Mouse (Mus musculus): ENCODE results near the gene Gc. TPM values are rescaled to one million over a fixed set of nuclear protein-coding genes. Genes with fewer than 3 reads are reported as not detected.

The Gc gene
- total RNA-seq (2014; rRNA removed; ENCODE audit: low replicate concordance) (0.53 TPM in 1 of 2 replicates, not detected in the other), polyA plus RNA-seq (2015; fragmentation: Nextera tagmentation; extraction: Ambion mirVana) (0.05 TPM in 1 of 2 replicates, not detected in the other)

GRCm38 (mm10) chr5:89457554-89458062, at the start of gene Gc:
Gc (minus strand) TSS chr5:89457898.
- no peaks in the 10 kb centered on the region for H3K9me3 ChIP-seq (replicated peaks; ENCODE audit: control insufficient read depth, low read length)
- ATAC-seq (ENCODE audit: insufficient read depth, low read depth) (no peak), DNase-seq (ENCODE audit: low spot score) (no peak)
- no peaks in the 10 kb centered on the region for H3K36me3 ChIP-seq (replicated peaks; ENCODE audit: control insufficient read depth, insufficient read depth, low read length)
- H3K4me3 ChIP-seq (ENCODE audit: low read depth, low read length) = no peak within 1 kb of the TSS
- H3K9ac ChIP-seq (replicated peaks; ENCODE audit: low read depth, low read length) = no peak within 1 kb of the TSS
- no peaks in the 10 kb centered on the region for H3K27me3 ChIP-seq (ENCODE audit: control insufficient read depth, insufficient read depth, low read length)
- no peak for TF ChIP-seq EP300 (IDR thresholded peaks at IDR 0.05; ENCODE audit: low read depth)
- no peak for TF ChIP-seq CTCF (IDR thresholded peaks at IDR 0.05; ENCODE audit: low read depth)
- no peak within 1 kb of the TSS for H3K27ac ChIP-seq (ENCODE audit: low read depth)
- no peaks in the 10 kb centered on the region for H3K4me1 ChIP-seq (ENCODE audit: control insufficient read depth, insufficient read depth)
- no peak within 1 kb of the TSS for H3K4me2 ChIP-seq (ENCODE audit: low read depth, low read length)
- WGBS = 66% methylated on average over 5 of the region's 5 CpGs

GRCm38 (mm10) chr5:89500182-89500581, 42.5 kb upstream of the Gc start:
- H3K4me2 ChIP-seq (ENCODE audit: low read depth, low read length) = no peak overlapping the region
- H3K4me3 ChIP-seq (ENCODE audit: low read depth, low read length) = no peak overlapping the region
- 47% methylated on average over 6 of the region's 6 CpGs for WGBS
- TF ChIP-seq EP300 (IDR thresholded peaks at IDR 0.05; ENCODE audit: low read depth) (no peak), CTCF (IDR thresholded peaks at IDR 0.05; ENCODE audit: low read depth) (0 out of 2 replicates have a peak, but pooled peaks have one; percentile 7)
- no peak overlapping the region for H3K9ac ChIP-seq (replicated peaks; ENCODE audit: low read depth, low read length)
- no peaks in the 10 kb centered on the region for H3K4me1 ChIP-seq (ENCODE audit: control insufficient read depth, insufficient read depth)
- no peaks in the 10 kb centered on the region for H3K9me3 ChIP-seq (replicated peaks; ENCODE audit: control insufficient read depth, low read length)
- H3K27ac ChIP-seq (ENCODE audit: low read depth) = no peak overlapping the region
- ATAC-seq (ENCODE audit: insufficient read depth, low read depth) (no peak), DNase-seq (ENCODE audit: low spot score) (no peak)
- H3K36me3 ChIP-seq (replicated peaks; ENCODE audit: control insufficient read depth, insufficient read depth, low read length) = no peaks in the 10 kb centered on the region
- H3K27me3 ChIP-seq (ENCODE audit: control insufficient read depth, insufficient read depth, low read length) = no peaks in the 10 kb centered on the region

GRCm38 (mm10) chr5:89492560-89492959, 34.9 kb upstream of the Gc start:
- Histone ChIP-seq H3K36me3 (replicated peaks; ENCODE audit: control insufficient read depth, insufficient read depth, low read length) (no peaks in the 10 kb centered on the region), H3K27ac (ENCODE audit: low read depth) (no peak overlapping the region), H3K9ac (replicated peaks; ENCODE audit: low read depth, low read length) (no peak overlapping the region), H3K27me3 (ENCODE audit: control insufficient read depth, insufficient read depth, low read length) (no peaks in the 10 kb centered on the region), H3K4me2 (ENCODE audit: low read depth, low read length) (no peak overlapping the region), H3K4me3 (ENCODE audit: low read depth, low read length) (no peak overlapping the region), H3K9me3 (replicated peaks; ENCODE audit: control insufficient read depth, low read length) (no peaks in the 10 kb centered on the region), H3K4me1 (ENCODE audit: control insufficient read depth, insufficient read depth) (no peaks in the 10 kb centered on the region)
- TF ChIP-seq CTCF (IDR thresholded peaks at IDR 0.05; ENCODE audit: low read depth) = no peak
- no peak for TF ChIP-seq EP300 (IDR thresholded peaks at IDR 0.05; ENCODE audit: low read depth)
- DNase-seq (ENCODE audit: low spot score) (no peak), ATAC-seq (ENCODE audit: insufficient read depth, low read depth) (no peak)
- WGBS = 89% methylated on average over 1 of the region's 1 CpGs

- TF ChIP-seq CTCF (IDR thresholded peaks at IDR 0.05; ENCODE audit: low read depth) = no peak
- no peak for TF ChIP-seq EP300 (IDR thresholded peaks at IDR 0.05; ENCODE audit: low read depth)
Measured at GRCm38 (mm10) chr5:89470483-89470882, 12.8 kb upstream of the Gc start.

GRCm38 (mm10) chr5:89467886-89468285, 10.2 kb upstream of the Gc start:
- Histone ChIP-seq H3K9ac (replicated peaks; ENCODE audit: low read depth, low read length) (no peak overlapping the region), H3K4me3 (ENCODE audit: low read depth, low read length) (no peak overlapping the region), H3K36me3 (replicated peaks; ENCODE audit: control insufficient read depth, insufficient read depth, low read length) (no peaks in the 10 kb centered on the region), H3K9me3 (replicated peaks; ENCODE audit: control insufficient read depth, low read length) (no peaks in the 10 kb centered on the region), H3K27me3 (ENCODE audit: control insufficient read depth, insufficient read depth, low read length) (no peaks in the 10 kb centered on the region), H3K4me1 (ENCODE audit: control insufficient read depth, insufficient read depth) (no peaks in the 10 kb centered on the region), H3K27ac (ENCODE audit: low read depth) (no peak overlapping the region), H3K4me2 (ENCODE audit: low read depth, low read length) (no peak overlapping the region)
- ATAC-seq (ENCODE audit: insufficient read depth, low read depth) = no peak
- DNase-seq (ENCODE audit: low spot score) = no peak
- 66% methylated on average over 2 of the region's 2 CpGs for WGBS
- TF ChIP-seq EP300 (IDR thresholded peaks at IDR 0.05; ENCODE audit: low read depth) (no peak), CTCF (IDR thresholded peaks at IDR 0.05; ENCODE audit: low read depth) (no peak)

More at GRCm38 (mm10) chr5:89470483-89470882, 12.8 kb upstream of the Gc start:
- H3K4me2 ChIP-seq (ENCODE audit: low read depth, low read length) = no peak overlapping the region
- no peaks in the 10 kb centered on the region for H3K27me3 ChIP-seq (ENCODE audit: control insufficient read depth, insufficient read depth, low read length)
- no peak overlapping the region for H3K4me3 ChIP-seq (ENCODE audit: low read depth, low read length)
- H3K9me3 ChIP-seq (replicated peaks; ENCODE audit: control insufficient read depth, low read length) = no peaks in the 10 kb centered on the region
- DNase-seq (ENCODE audit: low spot score) (no peak), ATAC-seq (ENCODE audit: insufficient read depth, low read depth) (no peak)
- H3K27ac ChIP-seq (ENCODE audit: low read depth) = no peak overlapping the region
- no peak overlapping the region for H3K9ac ChIP-seq (replicated peaks; ENCODE audit: low read depth, low read length)
- H3K4me1 ChIP-seq (ENCODE audit: control insufficient read depth, insufficient read depth) = no peaks in the 10 kb centered on the region
- WGBS = 77% methylated on average over 4 of the region's 4 CpGs
- no peaks in the 10 kb centered on the region for H3K36me3 ChIP-seq (replicated peaks; ENCODE audit: control insufficient read depth, insufficient read depth, low read length)

- H3K4me3 ChIP-seq (ENCODE audit: low read depth, low read length) = no peak overlapping the region
- TF ChIP-seq EP300 (IDR thresholded peaks at IDR 0.05; ENCODE audit: low read depth) = no peak
- TF ChIP-seq CTCF (IDR thresholded peaks at IDR 0.05; ENCODE audit: low read depth) = no peak
- no peaks in the 10 kb centered on the region for H3K27me3 ChIP-seq (ENCODE audit: control insufficient read depth, insufficient read depth, low read length)
- WGBS = 64% methylated on average over 1 of the region's 1 CpGs
- no peak overlapping the region for H3K4me2 ChIP-seq (ENCODE audit: low read depth, low read length)
- no peaks in the 10 kb centered on the region for H3K4me1 ChIP-seq (ENCODE audit: control insufficient read depth, insufficient read depth)
- no peak overlapping the region for H3K9ac ChIP-seq (replicated peaks; ENCODE audit: low read depth, low read length)
- ATAC-seq (ENCODE audit: insufficient read depth, low read depth) = no peak
- no peak overlapping the region for H3K27ac ChIP-seq (ENCODE audit: low read depth)
- H3K36me3 ChIP-seq (replicated peaks; ENCODE audit: control insufficient read depth, insufficient read depth, low read length) = no peaks in the 10 kb centered on the region
- no peak for DNase-seq (ENCODE audit: low spot score)
- no peaks in the 10 kb centered on the region for H3K9me3 ChIP-seq (replicated peaks; ENCODE audit: control insufficient read depth, low read length)
Measured at GRCm38 (mm10) chr5:89467045-89467444, 9.3 kb upstream of the Gc start.
